Mouse (Mus musculus): ENCODE results near the gene Macrod2.

GRCm38 (mm10) chr2:140670963-140671702 lies 276.0 kb downstream of the Macrod2 start, which contains the start of gene Flrt3:
- TF ChIP-seq GATA1 (IDR thresholded peaks at IDR 0.05; ENCODE audit: borderline replicate concordance, low read length) (no peak), FLI1 (IDR thresholded peaks at IDR 0.05; ENCODE audit: low read length) (no peak)

All from megakaryocyte, embryonic 14.5 days (primary cell).